Mouse (Mus musculus): ENCODE measurements at regions not wholly inside any gene's neighbourhood (a gene's known extent, or its start where the extent isn't known, plus 50 kb on each side); places are given as distances from the start of the nearest gene placed in this dataset.

- no peak for DNase-seq
These were observed 97.7 kb upstream of the Spred1 start for GRCm38 (mm10) chr2:117023436-117023835.

DNA sequence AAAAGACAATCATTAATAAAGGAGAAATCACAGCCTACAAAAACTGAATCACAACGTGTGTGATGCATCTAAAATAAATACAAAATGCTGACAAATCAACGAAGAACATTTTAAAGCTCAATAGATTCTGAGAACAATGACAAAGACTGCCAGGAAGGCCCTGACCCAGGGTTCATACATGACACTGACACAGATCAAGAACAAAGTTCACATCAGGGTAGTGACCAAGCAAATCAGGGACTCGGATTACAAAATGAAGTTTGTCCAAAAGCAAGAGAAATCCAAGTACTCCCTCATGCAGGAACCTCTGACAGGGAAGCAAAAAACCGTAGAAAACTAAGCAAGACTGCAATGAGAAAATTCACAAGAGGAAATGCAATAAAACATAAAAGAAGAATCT lies 94.1 kb upstream of the Spred1 start:
- peak; percentile 75 for DNase-seq

DNA sequence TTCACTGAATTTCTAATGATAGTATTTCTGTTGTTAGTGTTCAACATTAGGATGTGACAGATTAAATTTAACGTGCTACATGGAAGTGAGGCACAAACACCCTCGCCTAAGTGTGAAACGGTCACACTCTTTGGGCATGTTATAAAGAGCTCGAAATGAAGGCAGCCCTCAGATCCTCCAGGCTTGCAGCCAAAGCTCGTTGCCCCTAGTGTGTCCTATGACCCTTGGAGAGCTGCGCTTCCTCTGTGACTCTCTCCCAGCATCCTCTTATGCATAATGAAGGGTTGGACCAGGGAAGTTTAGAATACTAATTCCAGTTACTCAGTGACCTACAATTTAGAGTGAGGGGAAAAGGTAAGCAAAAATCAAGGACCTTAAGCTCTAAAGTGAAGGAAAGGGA lies 92.4 kb upstream of the Spred1 start:
- peak; percentile 37 for DNase-seq

GRCm38 (mm10) chr2:117036197-117036872 lies 84.8 kb upstream of the Spred1 start:
- DNase-seq: no peak

DNA sequence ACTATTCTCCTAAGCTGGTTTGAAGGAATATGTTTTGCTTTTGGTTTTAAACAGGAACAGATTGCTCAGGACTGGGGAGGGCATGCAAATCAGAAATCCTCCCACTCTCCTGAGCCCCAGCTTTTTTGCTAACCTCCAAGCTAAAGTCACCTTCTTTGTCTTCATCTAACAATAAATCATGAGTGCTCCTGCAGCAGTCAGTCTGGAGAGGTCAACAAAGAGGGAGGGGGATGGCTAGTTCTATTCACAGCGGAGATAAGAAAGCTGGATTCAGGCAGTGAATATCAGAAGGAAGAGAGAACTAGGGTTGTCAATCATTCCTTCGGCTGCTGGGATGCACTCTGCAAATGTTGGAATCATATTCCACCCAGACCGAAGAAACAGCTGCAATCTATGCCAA lies 81.0 kb upstream of the Spred1 start:
- no peak for DNase-seq

DNA sequence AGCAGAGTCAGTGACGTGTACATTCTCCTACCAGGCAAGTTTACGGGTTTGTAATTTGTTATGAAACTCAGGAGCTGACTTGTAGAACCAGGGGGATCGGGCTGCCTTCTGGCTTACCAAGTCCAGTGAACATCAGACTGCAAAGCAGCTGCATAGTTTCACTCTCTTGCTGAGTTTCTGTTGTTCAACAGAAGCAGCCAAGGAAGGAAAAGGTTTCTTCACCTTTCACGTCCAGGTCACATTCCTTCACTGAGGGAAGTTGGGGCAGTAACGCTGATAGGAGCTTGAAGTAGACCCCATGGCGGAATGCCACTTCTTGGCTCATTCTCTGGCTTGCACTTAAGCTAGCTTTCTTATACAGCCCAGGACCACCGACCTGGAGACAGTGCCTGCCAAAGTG lies 77.3 kb upstream of the Spred1 start:
- no peak for DNase-seq

DNA sequence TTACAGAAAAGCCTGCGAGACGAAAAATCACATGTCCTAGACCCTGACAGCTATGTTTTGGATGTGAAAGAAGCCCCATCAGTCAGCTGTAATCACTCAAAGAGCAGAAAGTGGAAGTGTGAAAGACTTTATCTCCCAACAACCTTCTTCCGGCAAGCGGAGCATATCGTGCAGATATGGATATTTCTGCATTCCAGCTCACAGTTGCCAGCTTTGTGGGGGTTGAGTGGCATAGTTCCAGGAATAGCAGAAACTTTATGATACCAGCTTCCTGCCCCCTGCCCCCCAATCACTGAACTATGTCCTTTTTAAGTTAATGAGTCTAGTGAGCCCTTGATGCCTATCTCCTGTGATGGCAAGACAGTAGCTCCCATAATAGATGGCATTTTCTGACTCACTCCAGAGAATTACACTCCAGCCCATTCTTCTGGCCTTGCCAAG lies 72.9 kb upstream of the Spred1 start:
- DNase-seq: peak; percentile 9

- no peak for DNase-seq
These were observed 71.1 kb upstream of the Spred1 start for GRCm38 (mm10) chr2:117050061-117050460.

- no peak for DNase-seq
These were observed 57.0 kb upstream of the Spred1 start for GRCm38 (mm10) chr2:117064126-117064525.

- DNase-seq: no peak
These were observed 50.8 kb upstream of the Spred1 start for GRCm38 (mm10) chr2:117070348-117070747.

DNA sequence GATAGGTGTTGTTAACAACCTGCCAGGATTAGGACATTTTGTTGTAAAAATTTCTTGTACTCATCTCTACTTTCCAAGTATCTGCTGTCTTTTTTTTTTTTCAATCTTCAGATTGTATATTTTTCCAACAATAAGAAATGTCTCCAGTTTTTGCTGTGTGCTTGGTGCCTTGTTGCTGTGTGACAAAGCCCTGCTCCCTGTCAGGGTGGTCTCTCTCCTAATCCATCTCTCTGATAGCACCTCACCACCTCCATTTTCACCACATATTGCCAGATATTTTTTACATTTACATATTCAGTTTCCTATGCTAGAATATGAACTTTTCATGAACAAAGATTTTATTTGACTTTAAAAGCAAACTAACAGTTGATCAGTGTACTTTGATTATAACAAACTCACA lies 50.1 kb upstream of the Spred1 start:
- DNase-seq: no peak
